Mouse (Mus musculus) frontal cortex, postnatal 36 days (tissue): ENCODE data around the gene Fzr1.

Experiments used
- DNase-seq, 2 experiments: peaks; one replicate each; pipeline ENCODE4 v3.0.0; 2022; ENCODE audit warnings: low spot score in 2 of 2

Gene Fzr1

GRCm38 (mm10) chr10:81402227-81402765 lies 24.0 kb upstream of the Fzr1 start:
- DNase-seq: no peak

- DNase-seq: no peak
Measured at GRCm38 (mm10) chr10:81401521-81402226, 23.4 kb upstream of the Fzr1 start.

- DNase-seq: no peak
Measured at GRCm38 (mm10) chr10:81401205-81401520, 22.8 kb upstream of the Fzr1 start.

- no peak for DNase-seq
Measured at GRCm38 (mm10) chr10:81400371-81401204, 22.3 kb upstream of the Fzr1 start.

- no peak for DNase-seq
Measured at GRCm38 (mm10) chr10:81399798-81400308, 21.5 kb upstream of the Fzr1 start.

- DNase-seq: no peak
Measured at GRCm38 (mm10) chr10:81399296-81399695, 21.0 kb upstream of the Fzr1 start.

GRCm38 (mm10) chr10:81396749-81397148 lies 18.4 kb upstream of the Fzr1 start:
- DNase-seq: no peak

GRCm38 (mm10) chr10:81395865-81396264 lies 17.5 kb upstream of the Fzr1 start:
- no peak for DNase-seq

GRCm38 (mm10) chr10:81395127-81395526 lies 16.8 kb upstream of the Fzr1 start:
- DNase-seq: no peak

GRCm38 (mm10) chr10:81393456-81394063 lies 15.2 kb upstream of the Fzr1 start:
- no peak for DNase-seq

- DNase-seq: no peak
Measured at GRCm38 (mm10) chr10:81392781-81393185, 14.5 kb upstream of the Fzr1 start, which contains the start of gene Smim24. Smim24 (plus strand) TSS chr10:81393051.

GRCm38 (mm10) chr10:81392270-81392669 lies 14.0 kb upstream of the Fzr1 start:
- DNase-seq: no peak

- DNase-seq: no peak
Measured at GRCm38 (mm10) chr10:81390678-81390965, 12.3 kb upstream of the Fzr1 start.

GRCm38 (mm10) chr10:81389801-81390677 lies 11.7 kb upstream of the Fzr1 start:
- DNase-seq: peak; percentile 69 to 78

GRCm38 (mm10) chr10:81389373-81389772 lies 11.1 kb upstream of the Fzr1 start:
- no peak for DNase-seq

- DNase-seq: no peak
Measured at GRCm38 (mm10) chr10:81388505-81389055, 10.3 kb upstream of the Fzr1 start, which contains the start of gene Gm48552. Gm48552 (plus strand) TSS chr10:81389005.

GRCm38 (mm10) chr10:81387716-81388115 lies 9.4 kb upstream of the Fzr1 start:
- DNase-seq: no peak

- no peak for DNase-seq
Measured at GRCm38 (mm10) chr10:81385603-81386306, 7.4 kb upstream of the Fzr1 start.

GRCm38 (mm10) chr10:81384605-81384982 lies 6.3 kb upstream of the Fzr1 start:
- no peak for DNase-seq

GRCm38 (mm10) chr10:81383802-81384604 lies 5.7 kb upstream of the Fzr1 start, which contains the start of the genes Dohh and Gm48551:
Dohh (plus strand) TSS chr10:81384428.
Gm48551 (plus strand) TSS chr10:81384466.
- peak; percentile 98 to 99 for DNase-seq
